Mouse (Mus musculus) embryo, embryonic 11.5 days (tissue): Measurements from ENCODE around the gene Ikzf1.
A peak's percentile ranks its signal among the peaks of the same experiment; 100 is the strongest.

Source experiments
- DNase-seq: peaks from one replicate; pipeline ENCODE4 v3.0.0-alpha.2; 2012; ENCODE audit warnings: low read depth, low spot score

Gene Ikzf1

GRCm38 (mm10) chr11:11684930-11685852 lies at the start of gene Ikzf1:
Gene Ikzf1, plus strand, starts transcription at chr11:11685003.
- no peak for DNase-seq

DNA sequence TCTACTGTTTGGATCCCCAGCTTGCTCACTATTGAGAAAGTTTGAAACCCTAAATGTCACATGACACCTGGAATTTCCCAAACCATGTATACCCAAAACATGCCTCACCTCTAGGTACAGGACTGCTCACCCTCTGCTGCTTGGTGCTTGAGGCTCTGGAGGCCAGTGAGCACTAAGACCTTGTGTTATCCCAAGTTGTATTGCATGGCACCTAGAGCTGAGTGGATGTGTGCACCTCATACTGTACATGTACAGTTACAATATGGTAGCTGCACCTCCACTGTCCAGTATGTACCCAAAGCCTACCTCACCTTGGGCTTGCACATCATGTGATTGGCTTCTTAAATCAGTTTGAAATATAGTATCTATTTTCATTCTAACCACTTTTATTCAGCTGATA lies 40.5 kb upstream of the Ikzf1 start:
- no peak for DNase-seq

DNA sequence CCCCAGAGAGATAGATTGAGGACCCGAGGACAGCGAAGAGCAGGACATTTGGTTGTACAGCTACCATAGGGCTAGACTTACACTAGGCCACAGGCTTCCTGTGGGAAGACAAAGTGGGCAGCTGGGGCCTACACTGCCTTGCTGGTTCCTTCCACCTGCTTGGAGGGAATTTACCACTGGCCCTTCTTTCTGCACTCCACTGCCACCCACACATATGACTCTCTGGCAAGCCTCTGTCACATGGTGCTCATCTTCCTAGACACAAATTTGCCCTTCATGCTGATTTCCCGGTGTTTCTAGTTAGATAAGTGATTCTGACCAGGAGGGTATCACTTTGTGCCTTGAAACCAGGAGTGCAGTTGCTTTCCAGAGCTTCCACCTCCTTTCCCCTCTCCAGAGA lies 28.4 kb upstream of the Ikzf1 start:
- no peak for DNase-seq

DNA sequence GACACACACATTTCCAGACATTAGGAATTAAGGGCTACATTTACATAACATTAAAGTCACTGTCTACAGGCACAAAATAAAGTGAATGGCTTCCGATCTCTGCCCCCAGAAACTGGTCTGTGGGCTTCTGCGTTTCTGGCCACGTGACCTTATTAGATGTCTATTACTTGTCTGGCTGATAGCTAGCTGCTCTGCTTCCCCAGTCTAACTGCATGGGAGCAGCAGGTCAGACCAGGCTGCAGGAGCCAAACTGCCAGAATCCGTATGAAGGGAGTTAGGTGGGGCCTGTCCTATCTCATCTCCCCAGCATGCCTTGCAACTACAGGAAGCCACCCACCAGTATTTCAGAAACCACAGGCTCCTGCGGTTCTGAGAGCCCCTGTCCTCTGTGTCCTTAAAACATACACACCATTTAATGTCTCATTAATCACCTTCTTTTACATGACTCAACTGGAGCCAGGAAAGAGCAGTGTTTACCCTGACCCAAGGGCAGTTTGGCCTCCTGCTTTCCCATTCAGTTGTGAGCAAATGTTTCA lies 27.7 kb upstream of the Ikzf1 start:
- DNase-seq: no peak

DNA sequence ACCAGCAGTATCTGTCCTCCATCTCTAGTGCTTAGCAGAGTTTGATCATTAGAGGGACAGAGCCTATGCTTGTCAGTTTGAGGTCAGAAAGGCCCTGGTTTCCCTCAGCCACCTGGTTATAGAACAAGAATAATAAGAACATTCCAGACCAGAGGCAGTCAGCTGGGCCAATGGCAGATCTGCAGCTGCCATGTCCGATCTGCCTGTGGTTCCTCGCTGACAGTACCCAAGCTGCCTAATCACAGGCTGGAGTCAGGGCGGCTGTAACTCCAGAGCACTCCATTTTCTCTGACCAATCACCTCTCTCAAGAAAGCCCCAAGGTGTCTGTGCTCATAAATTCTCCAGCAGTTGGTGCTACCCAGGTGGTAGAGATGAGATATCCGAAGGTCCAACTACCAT lies 27.2 kb upstream of the Ikzf1 start:
- no peak for DNase-seq

DNA sequence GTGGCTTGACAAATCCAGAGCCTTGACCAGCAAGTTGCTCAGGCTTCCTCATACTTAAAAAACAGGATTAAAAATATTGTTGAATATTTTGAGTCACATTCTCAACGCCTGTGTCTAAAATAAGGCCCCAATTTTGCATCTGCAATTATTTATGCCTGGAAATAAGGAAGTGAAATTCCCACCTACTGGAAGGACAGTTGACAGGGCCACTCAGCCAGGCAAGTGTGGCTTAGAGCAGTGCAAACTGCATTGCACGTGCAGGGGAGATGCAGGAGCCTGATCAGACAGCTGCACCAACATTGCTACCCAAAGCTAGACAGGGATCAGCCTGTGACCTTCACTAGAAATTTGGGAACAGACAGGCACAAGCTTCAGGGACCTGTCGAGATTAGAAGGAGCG lies 26.0 kb upstream of the Ikzf1 start:
- DNase-seq: no peak

GRCm38 (mm10) chr11:11660651-11661050 lies 24.2 kb upstream of the Ikzf1 start:
- DNase-seq: no peak

GRCm38 (mm10) chr11:11667254-11667921 lies 17.4 kb upstream of the Ikzf1 start:
- DNase-seq: no peak

- DNase-seq: no peak
Measured at GRCm38 (mm10) chr11:11667922-11668290, 16.9 kb upstream of the Ikzf1 start.

- no peak for DNase-seq
Measured at GRCm38 (mm10) chr11:11672974-11673373, 11.8 kb upstream of the Ikzf1 start.

GRCm38 (mm10) chr11:11675063-11675462 lies 9.7 kb upstream of the Ikzf1 start:
- no peak for DNase-seq

DNA sequence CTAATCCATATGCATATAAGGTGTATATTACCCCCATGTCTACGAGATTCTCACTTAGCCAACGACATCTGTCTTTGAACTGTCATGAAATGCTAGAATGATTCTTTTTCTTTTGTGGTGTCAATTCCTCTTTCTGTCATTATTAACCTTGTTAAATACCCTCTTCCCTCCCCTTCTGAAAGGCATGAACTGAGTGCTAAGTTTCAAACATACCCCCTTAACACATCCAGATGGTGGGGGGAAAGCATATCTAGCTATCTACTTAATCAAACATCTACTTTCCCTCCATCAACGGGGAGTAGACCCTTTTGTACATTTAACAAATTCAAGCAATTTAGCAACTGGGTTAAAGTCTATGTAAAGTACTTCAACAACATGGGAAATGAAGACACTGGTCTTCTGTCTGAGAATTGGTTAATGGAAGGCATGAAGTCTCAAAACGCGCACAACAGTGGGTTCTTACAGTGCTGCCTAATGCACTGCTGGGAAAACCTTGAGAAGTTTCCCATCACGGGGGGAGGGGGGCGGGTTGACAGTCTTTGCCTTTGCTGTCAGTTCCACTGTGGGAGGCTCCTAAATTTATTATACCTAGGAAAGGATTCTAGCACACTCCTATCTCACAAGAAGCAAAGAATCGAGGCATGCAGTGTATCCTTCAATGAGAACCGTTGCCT lies 8.6 kb upstream of the Ikzf1 start:
- no peak for DNase-seq

- no peak for DNase-seq
Measured at GRCm38 (mm10) chr11:11677165-11677564, 7.6 kb upstream of the Ikzf1 start.

GRCm38 (mm10) chr11:11678972-11679371 lies 5.8 kb upstream of the Ikzf1 start:
- no peak for DNase-seq

DNA sequence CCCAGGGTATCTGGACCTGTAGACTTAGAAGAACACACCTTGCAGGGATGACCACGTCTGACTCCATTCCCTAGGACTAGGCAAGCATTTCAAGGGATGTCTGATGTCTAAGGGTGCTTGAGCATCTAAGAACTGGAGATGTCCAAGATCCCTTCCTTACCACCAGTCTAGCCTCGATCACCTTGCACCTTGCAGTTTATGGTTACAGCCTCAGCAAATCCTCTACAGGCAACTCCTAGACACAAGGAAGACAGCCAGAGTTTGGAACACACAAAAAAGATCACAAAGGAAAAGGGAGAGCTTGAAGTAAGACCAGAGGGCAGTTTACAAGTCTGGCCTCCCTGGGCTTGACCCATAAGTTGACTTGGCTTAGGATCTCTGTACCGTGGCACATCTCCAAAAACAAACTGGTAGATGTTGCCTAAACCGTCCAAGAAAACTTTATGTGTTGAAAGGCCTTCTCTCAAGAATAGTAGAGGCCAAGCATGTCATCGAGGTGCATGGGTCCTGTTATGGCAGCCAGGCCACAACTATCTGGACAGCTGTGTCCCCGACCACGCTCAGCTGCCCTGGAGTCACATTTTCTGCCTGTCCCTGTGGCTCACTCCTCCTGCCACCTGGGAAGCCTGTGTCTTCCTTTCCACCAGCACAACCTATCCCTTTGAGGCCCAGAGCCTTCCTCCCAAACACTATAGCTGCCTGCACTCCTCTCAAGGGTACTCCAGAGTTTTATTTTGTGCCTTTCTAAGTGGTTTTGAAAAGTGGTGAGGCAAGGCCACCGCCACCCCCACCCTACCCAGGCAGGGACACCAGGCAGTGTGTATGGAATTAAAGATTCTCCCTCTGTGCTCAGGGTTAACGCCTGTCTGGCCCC lies 510 bp upstream of the Ikzf1 start:
- DNase-seq: no peak

DNA sequence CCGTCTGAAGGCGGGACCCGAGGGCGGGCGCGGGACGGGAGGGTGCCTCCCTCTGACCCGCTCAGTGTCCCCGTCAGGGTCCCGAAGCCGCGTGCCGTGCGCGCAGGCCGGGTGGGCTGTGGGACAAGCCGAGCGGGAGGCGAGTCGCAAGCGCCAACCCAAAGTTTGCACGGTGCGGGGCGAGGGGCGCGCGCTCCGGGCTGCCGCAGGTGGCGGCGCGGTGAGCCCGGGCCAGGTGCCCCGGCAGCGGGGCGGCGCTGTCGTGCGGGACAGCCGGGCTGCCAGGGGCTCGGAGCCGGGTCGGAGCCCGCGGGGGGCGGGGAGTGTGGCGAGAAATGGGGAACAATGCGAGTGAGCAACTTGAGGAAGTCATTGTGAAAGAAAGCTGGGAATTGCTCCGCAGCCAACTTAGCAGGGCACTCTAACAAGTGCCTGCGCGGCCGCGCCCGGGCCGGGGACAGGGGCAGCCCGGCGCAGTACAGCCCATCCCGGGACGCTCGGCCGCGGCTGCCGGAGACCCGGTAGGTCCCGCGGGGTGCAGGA lies 1.1 kb downstream of the Ikzf1 start:
- DNase-seq: peak; percentile 17

- DNase-seq: no peak
Measured at GRCm38 (mm10) chr11:11686569-11687051, 1.8 kb downstream of the Ikzf1 start.

DNA sequence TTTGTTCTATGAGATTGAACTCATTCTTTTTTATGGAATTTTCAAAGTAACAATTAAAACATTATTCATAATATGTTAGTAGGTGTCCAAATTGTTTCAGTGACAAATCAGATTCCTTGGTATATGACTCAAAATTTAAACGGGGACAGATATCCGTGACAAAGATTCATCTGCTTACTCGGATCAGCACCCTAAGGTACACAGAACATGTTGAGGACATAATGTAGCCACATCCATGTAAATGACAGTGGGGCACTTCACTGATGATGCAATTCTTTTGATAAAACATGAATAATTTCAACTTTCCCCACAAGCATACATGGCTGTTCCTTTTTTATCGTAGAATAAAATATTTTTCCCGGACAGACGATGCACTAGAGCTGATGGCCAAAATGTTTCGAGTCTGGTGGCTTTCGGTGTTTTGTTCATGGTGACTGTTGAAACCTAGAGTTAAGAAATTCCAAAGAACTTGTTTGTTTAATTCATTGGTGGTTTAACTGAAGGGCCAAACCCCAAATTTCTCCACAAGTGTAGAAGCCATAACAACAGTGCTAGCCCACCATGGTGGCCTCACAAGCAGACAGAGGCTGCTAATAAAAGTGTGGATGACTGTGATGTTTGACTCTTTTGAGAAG lies 2.9 kb downstream of the Ikzf1 start:
- DNase-seq: no peak

- no peak for DNase-seq
Measured at GRCm38 (mm10) chr11:11688766-11689330, 4.0 kb downstream of the Ikzf1 start.

GRCm38 (mm10) chr11:11689701-11690058 lies 4.9 kb downstream of the Ikzf1 start:
- no peak for DNase-seq
